Mouse (Mus musculus): ENCODE measurements around the gene Daam1. TPM values are rescaled to one million over a fixed set of nuclear protein-coding genes. Genes with fewer than 3 reads are reported as not detected.

The Daam1 gene
- total RNA-seq, 2 experiments from 2014 or later: 60.5 to 71.6 TPM

GRCm38 (mm10) chr12:71855730-71856479, 25.0 kb downstream of the Daam1 start:
- DNase-seq (ENCODE audit: extremely low spot score in 1 of 2, low spot score in 1 of 2): no peak

GRCm38 (mm10) chr12:71856480-71856754, 25.5 kb downstream of the Daam1 start:
- no peak for DNase-seq (ENCODE audit: extremely low spot score in 1 of 2, low spot score in 1 of 2)

GRCm38 (mm10) chr12:71859096-71859495, 28.2 kb downstream of the Daam1 start:
- DNase-seq (ENCODE audit: extremely low spot score in 1 of 2, low spot score in 1 of 2): no peak

DNA sequence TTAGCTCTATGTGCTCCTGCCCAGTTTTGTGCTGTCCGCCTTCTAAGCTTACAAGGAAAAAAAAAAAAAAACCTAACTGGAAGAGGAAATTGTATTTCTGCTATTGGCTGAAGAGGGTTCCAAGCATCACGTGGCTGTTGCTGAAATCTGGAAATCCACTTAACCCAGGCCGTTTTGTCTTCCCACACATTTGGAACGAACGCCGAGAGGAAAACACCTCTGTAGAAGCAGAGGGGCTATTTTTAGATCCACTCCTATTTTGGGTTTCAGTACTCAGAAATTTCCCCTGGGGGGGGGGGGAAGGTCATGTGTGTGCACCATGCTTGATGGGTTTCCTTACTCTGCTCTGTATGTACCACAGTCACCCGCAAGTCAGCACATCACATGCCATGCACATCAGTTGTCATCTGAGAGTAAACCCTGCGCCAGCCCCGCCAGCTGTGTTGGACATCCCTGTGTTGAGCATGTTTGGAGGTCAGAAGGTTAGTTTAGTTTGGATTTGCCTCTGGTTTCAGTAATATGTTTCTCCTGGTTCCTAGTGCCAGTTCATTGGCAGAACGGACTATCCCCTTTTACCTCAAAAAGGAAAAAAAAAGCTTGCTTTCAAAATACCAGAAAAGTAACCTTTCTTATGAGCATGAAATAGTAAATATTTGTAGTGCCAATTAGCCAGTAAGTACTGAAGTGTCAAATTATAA, 33.1 kb downstream of the Daam1 start:
- no peak for DNase-seq (ENCODE audit: extremely low spot score in 1 of 2, low spot score in 1 of 2)

- DNase-seq (ENCODE audit: extremely low spot score in 1 of 2, low spot score in 1 of 2): no peak
These were observed 33.6 kb downstream of the Daam1 start for GRCm38 (mm10) chr12:71864544-71864897.

GRCm38 (mm10) chr12:71865937-71866336, 35.1 kb downstream of the Daam1 start:
- DNase-seq (ENCODE audit: extremely low spot score in 1 of 2, low spot score in 1 of 2): no peak

DNA sequence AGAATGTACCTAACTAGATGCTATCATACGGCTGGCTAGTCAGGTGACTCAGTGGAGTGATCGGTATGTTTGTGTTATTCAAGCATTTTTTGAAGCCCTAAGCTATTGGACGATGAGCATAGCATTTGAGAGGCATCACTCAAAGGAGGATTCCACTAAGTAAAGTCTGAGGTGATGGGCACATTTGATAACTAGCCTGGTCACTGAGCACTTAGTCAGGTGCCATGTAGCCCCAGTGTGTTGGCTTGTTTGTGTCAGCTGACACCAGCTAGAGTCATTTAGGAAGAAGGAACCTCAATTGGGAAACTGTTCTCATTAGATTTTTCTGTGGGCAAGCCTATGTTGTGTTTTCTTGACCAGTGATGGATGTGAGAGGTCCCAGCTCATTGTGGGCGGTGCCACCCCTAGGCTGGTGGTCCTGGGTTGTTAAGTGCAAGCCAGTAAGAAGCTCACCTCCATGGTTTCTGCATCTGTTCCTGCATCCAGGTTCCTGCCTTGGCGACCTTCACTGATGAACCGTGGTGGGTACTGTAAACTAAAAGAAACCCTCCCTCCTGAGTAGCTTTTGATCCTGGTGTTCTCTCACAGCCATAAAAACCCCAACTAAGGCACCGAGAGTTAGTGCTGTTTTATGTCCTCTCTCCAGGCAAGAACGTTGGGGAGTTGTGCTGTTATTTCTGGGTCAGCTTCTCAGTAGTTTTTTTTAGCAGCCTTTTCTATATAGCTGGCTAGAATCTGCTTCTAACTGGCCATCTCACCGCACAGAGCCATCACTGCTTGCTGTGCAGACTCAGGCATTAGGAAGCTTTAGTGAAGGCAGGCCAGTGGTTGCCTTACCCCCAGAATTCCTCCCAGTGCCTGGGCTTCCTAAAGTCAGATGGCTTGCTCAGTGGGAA, 36.7 kb downstream of the Daam1 start:
- DNase-seq (ENCODE audit: extremely low spot score in 1 of 2, low spot score in 1 of 2): no peak

DNA sequence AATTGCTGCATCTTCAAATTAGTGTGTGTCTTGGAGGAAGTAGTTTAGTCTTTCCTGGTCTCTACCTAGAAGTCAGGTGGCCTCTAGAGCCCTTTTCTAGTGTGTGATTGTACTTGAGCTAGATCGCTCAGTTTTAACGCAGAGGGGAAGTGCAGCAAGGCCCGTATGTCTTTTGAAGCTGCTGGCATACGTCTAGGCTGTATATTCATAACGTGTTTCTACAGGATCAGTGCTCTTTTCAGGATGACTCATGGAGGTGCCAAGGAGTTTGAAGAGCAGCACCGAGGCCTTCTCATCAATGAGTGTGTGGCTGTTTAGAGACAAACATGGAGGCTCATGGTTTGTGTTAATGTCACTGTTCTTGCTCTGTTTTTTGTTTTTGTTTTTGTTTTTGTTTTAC, 39.8 kb downstream of the Daam1 start:
- DNase-seq (ENCODE audit: extremely low spot score in 1 of 2, low spot score in 1 of 2): no peak

DNA sequence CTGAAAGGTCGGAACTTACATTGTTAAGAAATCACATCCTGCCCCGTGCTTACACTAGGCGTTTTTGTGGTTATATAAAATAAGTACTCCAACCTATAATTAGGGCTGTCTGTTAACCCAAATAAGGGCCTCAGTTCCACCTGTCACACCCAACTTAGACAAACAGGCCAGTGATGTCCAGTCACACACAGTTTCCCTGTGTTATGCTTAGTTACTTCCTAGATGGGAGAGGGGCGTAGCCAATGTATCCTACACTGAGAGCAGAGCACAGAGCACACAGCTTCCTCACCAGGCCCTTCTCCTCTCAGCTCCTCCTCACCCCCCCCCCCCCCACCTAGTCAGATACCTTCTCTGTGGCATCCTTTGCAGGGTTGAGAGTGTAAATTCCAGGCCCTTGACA, 41.5 kb downstream of the Daam1 start:
- DNase-seq (ENCODE audit: extremely low spot score in 1 of 2, low spot score in 1 of 2): no peak

- DNase-seq (ENCODE audit: extremely low spot score in 1 of 2, low spot score in 1 of 2): no peak
These were observed 43.7 kb downstream of the Daam1 start for GRCm38 (mm10) chr12:71874561-71874960.

GRCm38 (mm10) chr12:71874984-71875383, 44.1 kb downstream of the Daam1 start:
- DNase-seq (ENCODE audit: extremely low spot score in 1 of 2, low spot score in 1 of 2): no peak

DNA sequence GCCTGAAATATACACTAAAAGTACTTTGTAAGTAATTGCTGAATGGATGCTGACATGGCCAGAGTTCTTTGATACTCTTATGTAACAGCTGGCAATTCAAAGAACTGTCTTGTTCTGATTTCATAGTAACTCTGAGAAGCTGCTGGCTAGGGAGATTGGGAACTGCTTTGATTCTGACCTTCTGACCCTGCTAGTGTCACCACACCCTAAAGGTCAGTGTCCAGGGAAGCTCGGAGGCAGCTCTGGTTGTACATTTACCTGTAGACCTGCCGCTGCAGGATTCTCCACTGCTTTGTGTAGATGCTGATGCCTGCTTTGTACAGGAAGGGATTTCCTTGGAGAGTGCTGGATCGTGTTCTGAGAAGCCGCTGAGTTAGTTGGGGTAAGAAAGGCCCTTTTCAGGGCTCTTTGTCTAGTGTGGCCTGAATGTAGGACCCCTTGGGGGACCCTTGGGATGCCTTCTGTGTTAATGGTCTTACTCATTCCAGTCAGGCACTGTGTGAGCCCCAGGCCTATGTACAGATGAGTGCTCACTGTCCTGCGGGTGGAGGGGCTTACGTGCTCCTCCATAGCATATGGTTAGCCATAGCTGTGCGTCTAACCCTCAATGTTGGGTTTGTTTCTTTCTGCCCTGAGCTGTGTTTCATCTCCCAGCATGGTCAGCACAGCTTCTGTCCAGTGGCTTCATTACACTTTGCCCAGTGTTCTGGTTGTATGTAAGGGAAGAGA, 45.0 kb downstream of the Daam1 start:
- no peak for DNase-seq (ENCODE audit: extremely low spot score in 1 of 2, low spot score in 1 of 2)

DNA sequence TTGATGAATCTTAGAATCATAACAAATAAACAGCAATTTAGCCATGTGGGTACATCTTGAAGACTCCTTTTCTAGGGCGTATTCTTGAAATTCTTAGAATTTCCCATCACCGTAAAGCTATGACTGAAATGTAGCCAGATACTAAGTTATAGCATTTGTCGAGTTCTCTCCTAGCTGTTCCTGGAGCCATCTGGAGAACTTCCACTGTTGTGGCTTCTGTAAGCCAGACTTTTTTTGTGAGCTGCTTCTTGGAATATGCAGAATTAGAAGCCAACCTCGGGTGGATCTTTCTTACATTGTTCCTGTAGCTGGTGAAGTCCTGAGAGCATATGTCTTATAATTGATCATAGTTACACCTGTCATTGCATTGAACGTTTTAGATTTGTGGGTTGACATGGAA, 50.1 kb downstream of the Daam1 start:
- DNase-seq (ENCODE audit: extremely low spot score in 1 of 2, low spot score in 1 of 2): no peak

GRCm38 (mm10) chr12:71881477-71881876, 50.6 kb downstream of the Daam1 start:
- no peak for DNase-seq (ENCODE audit: extremely low spot score in 1 of 2, low spot score in 1 of 2)

GRCm38 (mm10) chr12:71883066-71883711, 52.3 kb downstream of the Daam1 start:
- DNase-seq (ENCODE audit: extremely low spot score in 1 of 2, low spot score in 1 of 2): no peak

DNA sequence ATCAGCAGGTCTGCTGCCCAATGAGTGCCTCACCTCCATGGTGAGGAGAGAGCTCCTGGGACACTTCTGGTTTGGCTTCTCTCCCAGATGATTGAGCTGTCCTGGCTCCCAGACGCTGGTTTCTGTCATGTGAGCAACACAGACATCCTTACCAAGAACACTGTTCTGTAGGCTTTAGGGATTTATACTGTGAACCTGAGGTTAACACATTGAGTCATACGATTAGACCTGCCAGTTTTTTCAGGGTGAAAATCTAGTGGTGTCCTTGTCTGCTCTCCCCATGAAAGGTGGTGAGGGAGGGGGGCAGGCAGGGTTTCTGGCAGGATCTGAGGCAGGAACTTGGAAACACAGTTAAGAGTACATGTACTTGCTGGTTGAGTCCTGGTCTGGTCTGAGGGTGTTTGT, 54.3 kb downstream of the Daam1 start:
- DNase-seq (ENCODE audit: extremely low spot score in 1 of 2, low spot score in 1 of 2): no peak

DNA sequence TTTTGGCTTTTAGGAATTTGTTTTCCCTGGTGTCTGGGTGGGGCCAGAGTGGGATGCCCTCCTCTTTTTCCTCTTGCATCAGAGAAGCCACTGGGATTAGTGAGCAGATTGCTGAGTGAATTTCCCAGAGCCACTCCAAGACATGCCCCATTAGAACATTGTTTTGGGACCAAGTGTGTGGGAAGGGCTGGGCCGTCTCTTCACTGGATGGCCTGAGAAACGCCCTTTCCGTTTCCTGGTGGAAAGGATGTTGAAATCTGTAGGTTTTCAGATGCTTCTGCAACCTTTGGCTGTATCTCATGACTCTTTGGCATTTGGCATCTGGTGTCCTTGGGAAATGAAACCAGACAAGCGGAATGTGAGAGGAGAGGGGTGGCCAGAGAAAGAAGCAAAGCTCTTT, 54.8 kb downstream of the Daam1 start:
- no peak for DNase-seq (ENCODE audit: extremely low spot score in 1 of 2, low spot score in 1 of 2)

DNA sequence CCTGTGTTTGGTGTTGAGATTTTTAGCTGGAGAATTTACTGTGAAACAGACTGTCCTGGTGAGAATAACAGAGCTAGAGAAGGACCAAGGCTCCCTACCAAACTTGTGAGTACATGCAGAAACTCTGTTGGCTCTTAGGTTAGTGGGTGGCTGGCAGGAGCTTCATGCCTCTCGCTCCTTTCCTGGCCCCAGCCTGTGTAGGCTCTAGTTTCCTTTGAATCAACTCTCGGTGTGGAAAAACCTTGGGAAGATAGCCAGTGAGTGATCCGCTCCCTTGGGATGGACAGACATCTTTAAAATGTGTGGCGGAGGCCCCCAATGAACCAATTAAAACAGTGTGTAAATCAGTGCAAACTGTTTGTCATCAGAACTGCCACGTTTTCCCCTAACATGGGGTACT, 55.5 kb downstream of the Daam1 start:
- DNase-seq (ENCODE audit: extremely low spot score in 1 of 2, low spot score in 1 of 2): no peak

DNA sequence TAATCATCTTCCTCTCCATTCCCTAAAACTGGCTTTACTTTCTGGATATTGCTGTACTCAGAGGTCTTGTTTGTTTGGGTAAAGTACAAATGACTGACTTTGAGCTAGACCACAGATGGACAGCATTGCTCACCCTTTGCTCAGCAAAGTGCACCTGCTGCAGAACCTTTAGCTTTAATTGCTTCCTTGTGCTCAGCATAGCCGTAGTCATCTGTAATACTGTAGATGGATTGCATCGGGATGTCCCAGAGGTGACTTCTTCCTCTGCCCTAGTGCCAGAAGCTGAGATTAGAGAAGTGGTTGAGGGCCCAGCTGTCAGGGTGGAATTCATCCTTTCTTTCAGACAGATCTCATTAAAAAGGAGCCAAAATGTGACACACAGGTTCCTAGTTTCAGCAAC, 56.1 kb downstream of the Daam1 start:
- DNase-seq (ENCODE audit: extremely low spot score in 1 of 2, low spot score in 1 of 2): no peak

DNA sequence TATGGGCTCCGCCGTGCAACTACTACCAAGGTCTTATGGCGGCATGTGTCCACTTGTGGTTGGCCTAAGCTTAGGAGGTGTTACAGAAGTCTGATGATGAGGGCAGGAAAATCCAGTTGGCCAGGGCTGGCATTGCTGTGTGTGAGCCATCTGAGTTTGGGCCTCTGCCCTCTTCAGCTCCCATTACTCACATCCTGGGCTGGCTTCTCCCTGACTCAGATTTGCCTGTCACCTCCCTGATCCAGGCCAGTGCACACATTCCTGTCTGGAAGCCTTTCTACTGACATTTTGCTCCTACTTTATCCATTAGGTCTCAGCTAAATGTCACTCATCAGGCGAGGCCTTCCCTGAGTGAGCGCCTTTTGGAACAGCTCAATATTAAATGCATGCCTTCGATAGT, 57.5 kb downstream of the Daam1 start:
- no peak for DNase-seq (ENCODE audit: extremely low spot score in 1 of 2, low spot score in 1 of 2)

All from layer of hippocampus, postnatal 25 days (tissue).